Mouse (Mus musculus): ENCODE results near the gene Tfeb. TPM values are rescaled to one million over a fixed set of nuclear protein-coding genes. Genes with fewer than 3 reads are reported as not detected.

The Tfeb gene
- 10 to 100 TPM; 12.0 to 13.1 TPM for total RNA-seq (2021)
- long read RNA-seq, experiment 1, partial matches to known transcripts = 1 of 7 reads
- long read RNA-seq, experiment 1, other reads (novel, unspliced or antisense) = 0 of 7 reads
- long read RNA-seq, experiment 2, transcript Tfeb-202 (9 exons, 2,342 nt) = major isoform, 5 of 7 reads
- long read RNA-seq, experiment 2, partial matches to known transcripts = 0 of 7 reads
- long read RNA-seq, experiment 2, other reads (novel, unspliced or antisense) = 2 of 7 reads

DNA sequence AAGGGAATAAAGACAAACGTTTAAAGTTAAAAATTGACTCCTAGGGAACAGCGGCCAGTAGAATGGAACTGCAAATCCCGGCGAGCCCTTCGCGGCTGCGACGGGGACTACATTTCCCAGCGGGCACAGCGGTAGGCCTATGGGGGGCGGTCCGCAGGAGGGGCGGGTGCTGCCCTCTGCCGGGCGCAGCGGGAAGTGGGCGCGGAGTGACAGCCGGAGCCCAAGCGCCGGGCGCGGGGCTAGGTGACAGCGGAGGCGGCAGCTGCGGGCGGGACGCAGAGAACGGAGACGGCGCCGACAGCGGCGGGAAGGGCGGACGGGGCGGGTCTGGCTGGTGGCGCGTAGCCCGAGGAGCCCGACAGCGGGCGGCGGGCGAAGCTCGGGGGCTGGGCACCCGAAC lies at the start of gene Tfeb:
Gene Tfeb, plus strand, starts transcription at position 175 of the 400 bp plus-strand sequence.
- H3K4me3 ChIP-seq = peak within 1 kb of the TSS; percentile 66
- DNase-seq (ENCODE audit: low spot score in 2 of 2) = peak; percentile 96 to 99
- peak; percentile 97 for TF ChIP-seq CTCF (conservative IDR thresholded peaks at IDR 0.05)
- peak within 1 kb of the TSS; percentile 95 for H3K27ac ChIP-seq

GRCm38 (mm10) chr17:47687409-47688343 lies 49.2 kb upstream of the Tfeb start:
- Histone ChIP-seq H3K27ac (peak overlapping the region; percentile 93), H3K4me3 (peak overlapping the region; percentile 89)
- TF ChIP-seq CTCF (conservative IDR thresholded peaks at IDR 0.05) = no peak
- peak; percentile 95 to 97 for DNase-seq (ENCODE audit: low spot score in 2 of 2)

DNA sequence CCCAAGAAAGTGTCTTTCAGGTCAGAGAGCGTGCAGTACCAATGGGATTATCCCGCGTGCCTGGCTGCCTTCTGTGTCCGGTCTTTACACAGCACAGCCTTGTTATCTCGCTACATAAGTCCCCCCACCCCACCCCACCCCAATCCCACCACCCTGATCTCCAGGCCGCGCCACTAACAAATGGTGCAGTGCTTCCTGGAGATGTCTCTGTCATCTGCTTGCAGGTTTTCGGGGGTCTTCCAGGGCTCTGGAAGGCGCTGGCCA lies 48.6 kb upstream of the Tfeb start, which contains the start of gene Tomm6:
Gene Tomm6, minus strand, starts transcription at position 43 of the 264 bp plus-strand sequence.
- Histone ChIP-seq H3K4me3 (peak within 1 kb of the TSS; percentile 89), H3K27ac (peak within 1 kb of the TSS; percentile 93)
- no peak for DNase-seq (ENCODE audit: low spot score in 2 of 2)
- no peak for TF ChIP-seq CTCF (conservative IDR thresholded peaks at IDR 0.05)

DNA sequence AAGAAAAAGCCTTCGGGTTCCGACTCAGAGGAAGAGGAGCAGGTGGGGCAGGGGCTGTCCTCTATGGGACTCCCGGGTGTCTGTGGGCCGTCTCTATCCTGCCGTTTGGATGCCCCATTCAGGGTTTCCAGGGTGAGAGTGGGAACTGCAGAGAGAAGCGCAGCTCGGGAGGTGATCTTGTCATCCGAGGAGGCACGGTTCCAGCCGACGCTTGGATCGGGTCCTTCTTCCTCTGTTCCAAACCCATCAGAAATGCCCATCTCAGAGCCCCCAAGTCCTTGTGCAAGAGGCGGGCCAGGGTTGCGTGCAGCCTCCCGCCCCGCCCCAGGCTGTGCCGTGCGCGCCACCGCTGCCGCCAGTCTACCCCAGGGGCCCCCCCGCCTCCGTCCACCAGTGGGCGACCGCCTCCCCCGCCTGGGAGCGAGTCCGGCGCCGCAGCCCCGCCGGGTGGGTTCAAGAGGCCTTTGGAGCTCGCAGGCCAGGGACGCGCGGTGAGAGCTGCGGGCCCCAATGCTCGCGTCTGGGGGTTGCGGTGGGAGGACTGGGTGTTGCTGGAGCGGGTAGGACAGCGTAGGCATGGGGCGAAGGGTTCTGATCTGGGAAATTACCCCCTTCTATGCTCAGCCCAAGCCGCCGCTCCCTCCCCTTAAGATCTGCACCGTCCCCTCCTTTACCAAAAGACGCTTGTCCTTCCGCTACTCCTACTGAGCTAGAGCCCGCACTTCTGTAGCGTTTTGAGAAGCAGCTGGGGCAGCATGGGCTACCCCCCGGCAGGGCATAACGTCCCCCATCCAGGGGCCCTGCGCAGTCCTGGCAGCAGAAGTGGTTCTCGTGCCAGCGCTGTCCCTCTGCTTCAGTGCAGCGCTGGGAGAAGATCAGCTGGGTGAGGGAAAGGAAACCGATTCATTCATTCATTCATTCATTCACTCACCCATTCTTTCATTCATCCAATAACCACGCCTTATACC lies 47.9 kb upstream of the Tfeb start, which contains the start of gene Frs3:
Gene Frs3, plus strand, starts transcription at position 423 of the 968 bp plus-strand sequence.
- DNase-seq (ENCODE audit: low spot score in 2 of 2) = peak; percentile 73 to 80
- H3K4me3 ChIP-seq = peak within 1 kb of the TSS; percentile 89
- H3K27ac ChIP-seq = peak within 1 kb of the TSS; percentile 93
- TF ChIP-seq CTCF (conservative IDR thresholded peaks at IDR 0.05) = peak; percentile 49

- no peak for DNase-seq (ENCODE audit: low spot score in 2 of 2)
- no peak for TF ChIP-seq CTCF (conservative IDR thresholded peaks at IDR 0.05)
- no peak overlapping the region for H3K27ac ChIP-seq
- peak overlapping the region; percentile 89 for H3K4me3 ChIP-seq
Measured at GRCm38 (mm10) chr17:47689894-47690293, 46.9 kb upstream of the Tfeb start.

DNA sequence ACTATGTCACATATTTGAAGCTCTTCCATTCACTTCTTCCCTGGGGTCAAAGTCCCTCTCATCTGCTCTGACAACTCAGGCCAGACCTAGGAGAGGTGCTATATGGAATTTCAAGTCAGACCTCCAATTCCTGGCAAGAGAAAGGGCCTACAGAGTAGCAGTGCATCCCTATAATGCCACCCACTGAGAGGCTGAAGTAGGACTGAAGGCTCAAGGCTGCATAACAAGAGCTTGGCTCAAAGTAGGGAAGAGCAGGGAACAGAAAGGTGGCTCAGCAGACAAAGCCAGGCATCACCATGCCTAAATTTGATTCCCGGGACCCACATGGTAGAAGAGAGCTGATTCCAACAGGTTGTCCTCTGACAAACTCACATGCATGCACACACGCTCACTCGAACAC lies 45.2 kb upstream of the Tfeb start:
- no peak overlapping the region for H3K4me3 ChIP-seq
- no peak for DNase-seq (ENCODE audit: low spot score in 2 of 2)
- H3K27ac ChIP-seq = no peak overlapping the region
- no peak for TF ChIP-seq CTCF (conservative IDR thresholded peaks at IDR 0.05)

DNA sequence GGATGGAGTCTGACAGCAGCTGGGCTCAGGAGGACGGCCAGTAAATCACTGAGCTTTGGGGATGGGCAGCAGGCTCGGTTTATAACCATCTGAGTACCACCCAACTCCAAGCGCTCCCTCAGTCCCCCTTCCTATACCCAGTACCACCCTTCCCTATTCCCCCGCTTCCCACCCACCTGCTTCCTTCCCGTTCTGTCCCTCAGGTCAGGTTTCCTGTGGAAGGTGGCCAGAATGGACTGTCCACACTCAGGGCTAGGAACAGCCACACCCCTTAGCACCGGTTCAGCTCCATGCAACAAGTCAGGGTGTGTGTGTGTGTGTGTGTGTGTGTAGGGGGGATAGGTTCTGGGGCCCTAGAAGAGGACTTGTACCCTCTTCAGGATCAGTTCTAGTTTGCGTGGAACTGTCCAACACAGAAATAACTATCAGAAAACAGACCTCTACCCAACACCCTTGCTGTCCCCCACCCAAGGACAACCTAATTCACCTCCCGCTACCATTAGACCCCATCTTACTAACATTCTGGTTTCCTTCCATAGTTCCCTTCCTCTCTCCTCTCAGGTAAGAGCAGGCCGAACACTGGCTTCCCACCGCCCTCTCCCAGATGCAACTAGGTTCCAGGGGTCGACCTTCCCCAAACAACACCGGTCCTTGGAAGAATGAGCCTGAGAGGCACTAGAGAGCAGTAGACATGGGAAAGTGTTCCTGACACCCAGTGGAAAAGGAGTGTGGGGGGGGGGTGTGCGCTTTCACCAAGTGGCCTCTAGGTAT lies 43.0 kb upstream of the Tfeb start:
- no peak for DNase-seq (ENCODE audit: low spot score in 2 of 2)
- TF ChIP-seq CTCF (conservative IDR thresholded peaks at IDR 0.05) = no peak
- H3K4me3 ChIP-seq = peak overlapping the region; percentile 78
- peak overlapping the region; percentile 89; the same call in 1 of the 2 replicates for H3K27ac ChIP-seq

DNA sequence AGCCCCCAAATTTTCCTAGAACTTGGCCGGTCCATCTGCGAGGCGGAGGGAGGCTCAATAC lies 42.6 kb upstream of the Tfeb start, which contains the start of gene Gm21981:
Gene Gm21981, minus strand, starts transcription at position 14 of the 61 bp plus-strand sequence.
- Histone ChIP-seq H3K4me3 (peak within 1 kb of the TSS; percentile 78), H3K27ac (peak within 1 kb of the TSS; percentile 89)
- no peak for DNase-seq (ENCODE audit: low spot score in 2 of 2)
- no peak for TF ChIP-seq CTCF (conservative IDR thresholded peaks at IDR 0.05)

DNA sequence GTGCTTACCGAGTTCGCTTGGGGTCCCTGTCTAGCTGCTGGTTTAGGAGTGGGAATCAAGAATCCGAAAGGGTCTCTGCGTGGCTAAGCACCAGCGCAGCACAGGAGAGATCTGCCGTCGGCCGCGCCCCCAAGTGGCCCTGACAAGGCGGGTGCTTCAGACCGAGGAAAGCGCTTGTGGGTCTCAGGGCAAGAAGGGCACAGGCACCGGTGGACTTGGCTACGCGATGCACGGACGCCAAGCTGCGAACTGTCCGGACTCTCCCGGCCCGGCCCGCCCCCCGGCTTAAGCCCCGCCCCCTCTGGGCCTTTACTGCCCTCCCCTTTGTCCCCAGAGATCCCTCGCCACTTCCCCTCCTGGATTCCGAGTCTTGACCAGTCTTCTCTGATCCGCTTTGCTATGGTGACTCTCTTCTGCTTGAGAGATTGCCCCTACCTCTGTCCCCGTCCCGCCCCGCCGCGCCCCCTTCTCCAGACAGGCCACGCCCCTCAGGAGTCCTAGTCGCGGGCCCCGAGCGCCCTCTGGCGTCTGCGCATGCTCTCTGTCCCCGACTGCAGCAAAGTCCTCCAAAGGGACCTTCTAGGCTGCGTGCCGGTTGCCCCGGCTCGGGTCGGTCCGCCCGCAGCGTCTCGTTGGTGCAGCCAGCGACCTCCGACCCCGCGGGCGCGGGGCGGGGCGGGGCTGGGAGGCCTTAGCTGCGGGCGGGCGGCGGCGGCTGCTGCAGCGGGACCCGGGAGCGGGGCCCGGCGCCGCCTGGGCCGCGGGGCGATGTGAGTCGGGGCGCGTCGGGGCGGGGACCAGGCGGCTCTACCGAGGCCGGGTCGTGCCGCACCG lies 42.1 kb upstream of the Tfeb start, which contains the start of gene Prickle4:
Gene Prickle4, minus strand, starts transcription at position 234 of the 834 bp plus-strand sequence.
- peak; percentile 97 to 99 for DNase-seq (ENCODE audit: low spot score in 2 of 2)
- H3K27ac ChIP-seq = peak within 1 kb of the TSS; percentile 89
- TF ChIP-seq CTCF (conservative IDR thresholded peaks at IDR 0.05) = peak; percentile 79
- peak within 1 kb of the TSS; percentile 78 for H3K4me3 ChIP-seq

DNA sequence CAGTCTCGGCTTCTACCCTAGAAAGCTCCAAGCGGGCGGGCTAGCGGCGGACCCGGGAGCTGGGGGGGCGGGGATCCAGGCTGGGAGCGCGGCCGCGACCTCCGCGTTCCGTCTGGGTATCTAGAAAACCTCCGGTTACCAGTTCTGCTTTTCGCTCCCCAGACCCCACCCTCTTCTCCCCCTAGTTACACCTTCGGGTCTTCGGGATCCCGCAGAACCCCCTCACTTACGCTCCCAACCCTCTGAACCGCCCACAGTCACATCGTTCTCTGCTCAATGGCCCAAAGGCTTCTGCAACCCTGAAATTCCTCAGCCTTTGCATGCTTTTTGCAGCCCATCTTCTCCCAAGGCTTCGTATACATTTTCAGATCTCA lies 41.5 kb upstream of the Tfeb start:
- DNase-seq (ENCODE audit: low spot score in 2 of 2) = no peak
- Histone ChIP-seq H3K27ac (peak overlapping the region; percentile 89), H3K4me3 (peak overlapping the region; percentile 78)
- TF ChIP-seq CTCF (conservative IDR thresholded peaks at IDR 0.05) = no peak

DNA sequence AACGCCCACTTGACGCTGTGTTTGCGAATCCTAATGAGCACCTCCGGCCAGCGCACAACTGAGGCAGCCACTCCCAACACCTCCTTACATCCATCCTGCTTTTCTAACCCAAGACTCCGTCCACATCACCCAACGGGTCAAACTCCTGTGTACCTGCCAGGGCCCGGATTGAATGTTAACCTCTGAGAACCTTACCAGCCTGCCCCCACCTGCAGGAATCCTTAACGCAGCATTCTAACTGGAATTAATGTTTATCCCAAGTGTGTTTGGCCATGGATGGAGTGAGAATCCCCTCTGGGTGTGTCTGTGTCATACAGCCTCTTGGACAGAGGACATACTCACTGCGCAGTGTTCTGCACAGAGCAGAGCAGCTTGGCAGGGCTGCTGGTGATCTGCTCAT lies 38.7 kb upstream of the Tfeb start:
- no peak for TF ChIP-seq CTCF (conservative IDR thresholded peaks at IDR 0.05)
- no peak overlapping the region for H3K27ac ChIP-seq
- no peak for DNase-seq (ENCODE audit: low spot score in 2 of 2)

More for the DNA sequence above, 38.7 kb upstream of the Tfeb start:
- no peak overlapping the region for H3K4me3 ChIP-seq

All from layer of hippocampus, adult 2 months (tissue).